Mouse (Mus musculus): ENCODE results near the gene Clec16a.

- TF ChIP-seq CTCF (IDR thresholded peaks at IDR 0.05; ENCODE audit: low read depth) (no peak), EP300 (IDR thresholded peaks at IDR 0.05; ENCODE audit: low read depth) (no peak)
These were observed 127.4 kb downstream of the Clec16a start for GRCm38 (mm10) chr16:10672490-10672889.
